Mouse (Mus musculus) cerebellum, adult (tissue): ENCODE measurements at regions not wholly inside any gene's neighbourhood (a gene's known extent, or its start where the extent isn't known, plus 50 kb on each side); places are given as distances from the start of the nearest gene placed in this dataset.

ENCODE experiments used
- ATAC-seq: cut with Nextera tagmentation; 2 replicates; pipeline ENCODE4 v1.9.2; 2017; ENCODE audit warnings: mild to moderate bottlenecking, moderate library complexity, mixed read lengths; ENCODE audit not compliant: insufficient number of reproducible peaks, low FRiP score, low TSS enrichment

GRCm38 (mm10) chr4:31872985-31873983 lies 90.6 kb upstream of the Map3k7 start:
- no peak for ATAC-seq

GRCm38 (mm10) chr4:31877389-31877788 lies 86.5 kb upstream of the Map3k7 start:
- ATAC-seq = no peak

GRCm38 (mm10) chr4:31878493-31879191 lies 85.3 kb upstream of the Map3k7 start:
- no peak for ATAC-seq

GRCm38 (mm10) chr4:31879192-31879585 lies 84.7 kb upstream of the Map3k7 start:
- ATAC-seq = no peak

- no peak for ATAC-seq
Measured at GRCm38 (mm10) chr4:31880213-31880612, 83.7 kb upstream of the Map3k7 start.

- no peak for ATAC-seq
Measured at GRCm38 (mm10) chr4:31889673-31890072, 74.2 kb upstream of the Map3k7 start.

GRCm38 (mm10) chr4:31909086-31909673 lies 54.7 kb upstream of the Map3k7 start:
- ATAC-seq = no peak
